Mouse (Mus musculus) ES-Bruce4 (cell line): ENCODE data around the gene Shh.

Experiments used
- CTCF ChIP-seq: IDR thresholded peaks from one replicate; pipeline ENCODE4 v1.8.1; 2011; ENCODE audit warnings: low read depth, low read length
- EP300 ChIP-seq: IDR thresholded peaks from 2 replicates; pipeline ENCODE4 v1.6.1; 2011; ENCODE audit warnings: low read depth, low read length; ENCODE audit not compliant: insufficient read depth
- POLR2A ChIP-seq: IDR thresholded peaks from one replicate; pipeline ENCODE4 v1.8.1; 2011; ENCODE audit warnings: low read length; ENCODE audit not compliant: insufficient read depth

DNA sequence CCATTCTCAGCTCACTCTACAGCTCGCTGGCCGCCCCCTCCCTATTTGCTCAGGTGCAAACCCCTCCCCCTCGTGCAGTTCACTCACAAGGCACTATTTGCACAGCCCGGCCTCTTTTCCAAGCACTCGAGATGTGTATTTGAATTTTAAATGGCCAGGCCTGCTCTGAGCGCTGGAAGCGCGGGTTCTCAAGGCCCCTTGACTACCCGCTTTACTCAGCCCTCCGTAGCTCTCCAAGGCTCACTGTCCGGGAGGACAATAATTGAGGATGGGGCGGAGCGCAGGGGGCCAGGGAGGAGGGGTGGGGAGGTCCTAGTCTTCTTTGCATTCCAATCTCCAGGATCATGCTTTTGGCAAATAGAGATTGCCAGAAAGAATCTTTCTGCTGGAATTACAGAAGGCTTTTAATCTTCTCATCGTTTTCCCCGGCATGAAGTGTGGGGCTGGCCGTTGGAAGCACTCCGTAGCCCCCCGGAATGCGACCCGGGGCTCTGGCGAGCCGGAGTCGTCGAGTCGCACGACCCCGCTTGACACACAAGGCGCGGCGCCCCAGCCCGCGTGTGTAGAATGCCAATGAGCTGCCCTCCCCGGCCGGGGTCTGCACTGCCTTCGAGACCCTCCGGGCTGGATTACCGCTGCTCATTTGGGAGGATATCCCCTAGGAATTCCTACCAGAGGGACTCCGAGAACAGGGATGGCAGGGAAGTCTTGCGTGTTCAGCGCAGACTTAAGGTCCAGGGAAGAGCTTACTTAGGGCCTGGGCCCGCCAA, 7.4 kb downstream of the Shh start:
- TF ChIP-seq CTCF (no peak), POLR2A (no peak), EP300 (no peak)
